Mouse (Mus musculus) lung, postnatal 25 days (tissue): ENCODE measurements around the gene Ccdc39.
A peak's percentile ranks its signal among the peaks of the same experiment; 100 is the strongest.

Source experiments
- DNase-seq: peaks from one replicate; pipeline ENCODE4 v3.0.0; 2022; ENCODE audit warnings: low spot score

Ccdc39 gene

DNA sequence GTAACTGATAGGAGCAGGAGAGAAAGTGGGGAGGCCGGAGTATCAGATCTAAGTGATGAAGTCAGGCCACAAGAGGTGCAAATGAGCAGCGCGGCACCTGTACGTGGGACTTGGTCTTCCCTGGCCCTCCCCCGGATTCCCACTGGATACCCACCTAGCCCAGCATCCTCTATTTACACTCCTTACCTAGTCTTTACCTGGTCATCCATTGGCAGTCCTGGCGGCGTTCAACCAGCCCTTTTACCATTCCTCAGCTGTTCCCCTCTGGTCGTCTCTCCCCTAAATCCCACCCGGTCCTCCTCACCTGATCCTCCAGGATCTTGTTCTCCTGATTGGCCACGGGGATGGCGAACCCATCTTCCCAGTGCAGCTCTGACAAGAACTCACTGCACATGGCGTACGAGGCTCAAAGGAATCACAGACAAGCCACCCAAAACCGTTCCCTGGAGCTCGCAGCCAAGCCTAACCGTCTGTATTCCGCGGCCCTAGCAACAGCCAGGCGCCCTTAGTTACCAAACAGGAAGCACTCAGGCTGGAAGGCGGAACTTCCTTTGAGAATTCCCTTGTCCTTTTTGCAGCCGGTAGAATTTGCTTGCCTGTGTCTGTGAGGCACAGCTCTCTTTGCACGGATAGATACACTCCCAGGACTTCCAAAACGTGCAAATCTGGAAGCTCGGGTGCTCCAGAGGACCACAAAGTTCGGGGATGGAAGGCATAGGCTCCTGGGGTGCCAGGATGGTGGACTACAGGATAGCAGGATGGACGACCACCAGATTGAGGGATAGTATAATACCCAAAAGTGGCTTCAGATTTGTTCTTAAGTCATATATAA lies at the start of gene Ccdc39:
Ccdc39 (minus strand) TSS at position 510 of the 832 bp plus-strand sequence.
- peak; percentile 65 for DNase-seq

DNA sequence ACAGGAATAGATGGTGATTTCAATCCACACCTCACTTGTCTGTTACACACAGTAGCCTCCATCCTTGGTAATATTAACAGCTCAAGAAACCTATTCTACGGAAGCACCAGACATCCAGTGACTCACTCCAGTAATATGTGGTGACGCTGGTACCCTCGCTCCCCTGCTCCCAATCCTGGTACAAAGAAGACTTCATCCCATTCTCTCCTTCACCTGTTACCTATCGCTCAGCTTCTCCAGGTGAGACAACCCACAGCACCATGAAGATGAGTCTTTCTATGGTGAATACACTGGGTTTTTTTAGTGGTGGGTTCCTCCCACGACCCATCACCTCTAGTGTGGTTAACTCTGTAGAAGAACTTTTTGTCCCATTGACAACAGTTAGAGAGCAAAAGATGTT lies 49.3 kb upstream of the Ccdc39 start:
- DNase-seq = no peak

DNA sequence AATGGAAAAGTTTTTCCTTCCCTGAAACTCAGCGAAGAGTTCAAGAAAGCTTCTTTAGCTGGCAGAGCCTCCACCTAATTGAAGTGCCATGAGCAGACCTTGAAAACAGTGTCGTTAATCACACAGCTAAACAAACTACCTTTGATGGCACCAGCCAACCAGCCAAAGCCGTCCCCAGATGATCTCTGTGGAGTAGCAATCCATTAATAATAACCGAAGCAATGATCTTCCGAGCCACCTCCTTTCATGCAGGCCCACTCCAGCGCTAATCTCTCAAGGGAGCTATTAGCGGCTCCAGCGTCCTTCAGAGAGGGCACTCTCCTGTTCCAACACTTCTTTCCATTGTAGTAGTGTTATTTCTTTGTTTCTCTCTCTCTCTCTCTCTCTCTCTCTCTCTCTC lies 43.3 kb upstream of the Ccdc39 start:
- DNase-seq = no peak

DNA sequence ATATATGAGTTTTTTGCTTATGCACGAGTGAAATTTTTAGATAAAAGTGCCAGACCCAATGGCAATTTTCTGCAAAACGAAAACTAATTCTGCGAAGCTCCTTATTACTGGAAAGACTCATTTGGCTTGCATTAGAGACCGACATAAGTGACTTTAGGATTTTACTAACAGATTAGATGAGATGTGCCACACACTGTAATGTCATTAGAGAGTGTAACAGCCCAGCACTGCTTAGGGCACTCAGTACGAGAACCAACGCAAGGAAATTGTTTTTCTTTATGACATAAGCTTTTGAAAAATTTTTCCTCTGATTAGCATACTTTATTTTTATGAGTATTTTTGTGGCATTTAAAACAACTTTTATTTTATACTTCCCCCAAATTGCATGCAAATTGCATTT lies 39.0 kb upstream of the Ccdc39 start:
- no peak for DNase-seq

DNA sequence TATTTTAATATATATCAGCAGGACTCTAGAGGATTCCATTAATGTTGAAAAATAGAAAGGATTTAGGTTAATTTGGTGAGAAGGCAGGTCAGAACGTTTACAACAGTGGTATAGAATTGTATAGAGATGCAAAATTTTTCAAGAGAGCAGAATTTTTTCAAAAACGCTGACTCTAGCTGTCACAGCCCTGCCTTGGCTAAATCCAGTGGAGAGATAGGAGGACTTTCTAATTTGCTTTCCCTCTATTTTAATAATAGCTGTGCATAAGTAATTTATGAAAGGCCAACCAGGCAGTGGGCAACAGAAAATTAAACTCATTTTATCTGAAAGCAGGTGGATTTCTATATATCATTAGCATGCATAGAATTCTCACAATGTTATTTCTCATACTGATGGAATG lies 38.6 kb upstream of the Ccdc39 start:
- no peak for DNase-seq

DNA sequence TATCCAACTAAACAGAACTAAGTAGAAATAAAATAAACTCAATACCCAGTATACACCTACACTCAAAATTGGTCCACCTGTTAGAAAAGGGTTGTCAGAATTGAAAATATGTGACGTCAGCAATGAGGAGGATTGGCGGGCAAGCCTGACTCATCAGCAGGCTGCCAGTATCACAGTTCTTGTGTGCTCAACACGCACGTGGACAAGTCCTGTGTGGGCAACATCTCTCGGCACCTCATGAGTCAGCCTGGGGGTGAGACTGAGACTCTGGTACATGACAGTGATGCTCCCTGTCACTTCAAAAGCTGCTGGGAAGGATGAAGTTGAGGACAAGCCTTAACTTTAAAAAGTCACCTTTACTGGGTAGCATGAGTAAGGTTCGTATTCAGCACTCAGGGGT lies 34.6 kb upstream of the Ccdc39 start:
- no peak for DNase-seq

DNA sequence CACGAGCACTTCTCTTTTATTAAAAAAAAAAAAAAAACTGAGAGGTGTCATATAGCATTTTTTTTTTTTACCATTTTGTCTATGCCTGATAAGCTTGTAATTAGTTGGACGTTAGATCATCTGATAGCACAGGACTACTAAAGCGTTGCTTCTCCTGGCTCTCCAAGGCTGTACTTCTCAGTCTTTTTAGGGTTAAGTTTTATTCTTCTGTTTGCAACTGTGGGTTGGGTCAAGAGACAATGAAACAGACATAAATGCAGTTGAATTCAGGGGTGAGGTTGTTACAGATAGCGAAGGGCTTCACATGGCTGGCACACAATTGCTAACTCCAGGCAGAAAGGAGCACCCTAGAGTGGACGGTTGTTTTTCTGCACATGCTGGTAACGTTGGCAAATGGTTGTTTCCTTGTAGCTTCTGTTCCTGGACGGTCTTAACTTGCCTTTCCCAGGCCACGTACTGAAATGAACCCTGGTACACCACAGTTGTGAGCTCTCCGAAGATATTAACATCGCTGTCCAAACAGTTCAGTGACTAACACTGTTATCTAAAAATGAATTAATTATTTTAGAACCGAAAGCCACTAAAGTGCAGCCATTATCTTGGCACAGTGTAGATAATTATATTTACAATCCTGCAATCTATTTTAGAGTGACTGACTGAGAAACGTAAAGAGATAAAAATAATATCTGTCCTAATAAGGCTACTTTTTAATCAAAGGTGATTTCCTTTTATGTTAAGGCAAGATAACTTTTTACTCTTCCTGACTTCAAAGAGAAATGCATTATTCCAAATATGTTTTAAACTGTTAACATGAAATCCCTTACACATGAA lies 30.6 kb upstream of the Ccdc39 start:
- no peak for DNase-seq

DNA sequence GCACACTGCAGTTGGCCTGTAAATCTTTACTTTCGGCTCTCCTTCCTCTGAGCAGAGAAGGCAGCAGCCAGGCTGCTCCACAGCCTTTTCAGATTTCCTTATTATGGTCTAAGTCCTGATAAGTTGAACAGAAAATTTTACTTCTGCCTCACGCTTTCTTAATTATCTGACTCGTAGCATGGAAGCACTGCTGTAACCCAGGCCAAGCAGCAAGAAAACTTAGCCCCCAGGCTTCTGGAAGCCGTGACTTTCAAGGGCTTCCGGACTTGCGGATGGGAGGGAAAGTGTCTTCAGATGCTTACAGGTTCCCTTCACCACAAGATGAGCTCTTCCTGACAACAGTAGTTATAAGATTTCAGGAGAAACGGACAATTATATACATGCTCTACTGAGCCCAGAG lies 29.7 kb upstream of the Ccdc39 start:
- DNase-seq = no peak

GRCm38 (mm10) chr3:33873366-33873765 lies 29.3 kb upstream of the Ccdc39 start:
- DNase-seq = no peak

DNA sequence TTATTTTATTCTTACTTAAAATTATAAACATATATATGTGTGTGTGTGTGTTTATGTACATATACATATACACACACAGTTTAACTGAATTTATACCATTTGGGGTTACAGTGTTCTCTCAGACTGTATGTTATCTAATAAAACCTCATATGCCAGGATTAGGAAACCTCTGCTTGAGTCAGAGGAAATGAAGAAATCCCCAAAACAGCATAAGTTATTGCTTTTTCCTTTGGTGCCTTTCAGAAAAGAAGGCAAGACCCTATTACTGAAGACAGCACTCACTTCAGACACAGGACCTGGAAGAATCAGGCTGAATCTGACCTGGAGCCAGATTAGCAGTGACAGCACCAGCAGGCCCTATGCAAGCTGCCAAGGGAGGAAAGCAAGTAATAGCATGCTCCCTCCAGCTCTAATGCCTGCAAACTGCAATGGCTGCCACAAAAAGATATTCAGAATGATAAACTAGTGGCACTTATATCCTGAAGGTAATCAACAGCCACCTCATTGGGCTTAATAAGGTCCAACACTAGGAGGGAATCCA lies 20.0 kb upstream of the Ccdc39 start:
- DNase-seq = no peak

DNA sequence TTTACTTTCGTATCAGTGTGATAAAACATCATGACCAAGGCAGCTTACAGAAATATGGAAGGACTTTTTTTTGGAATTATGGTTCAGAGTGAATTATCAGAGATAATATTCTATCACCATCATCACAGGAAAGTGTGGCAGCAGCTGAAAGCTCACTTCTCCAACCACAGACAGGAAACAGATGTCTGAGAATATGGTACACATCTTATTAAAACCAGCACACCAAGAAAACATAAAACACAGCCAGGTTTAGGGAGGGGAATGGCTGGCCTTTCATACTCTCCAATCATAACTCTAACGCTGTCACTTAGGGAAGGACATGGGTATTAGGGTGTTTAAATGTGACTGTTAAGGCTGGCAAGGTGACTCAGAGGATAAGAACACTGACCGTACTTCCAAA lies 14.8 kb upstream of the Ccdc39 start:
- DNase-seq = no peak

GRCm38 (mm10) chr3:33853062-33853461 lies 9.0 kb upstream of the Ccdc39 start:
- DNase-seq = no peak

- no peak for DNase-seq
Observed at GRCm38 (mm10) chr3:33850856-33851255, 6.7 kb upstream of the Ccdc39 start.

- DNase-seq = no peak
Observed at GRCm38 (mm10) chr3:33846639-33847038, 2.5 kb upstream of the Ccdc39 start.

GRCm38 (mm10) chr3:33838877-33839276 lies 5.2 kb downstream of the Ccdc39 start:
- DNase-seq = no peak

GRCm38 (mm10) chr3:33836576-33836975 lies 7.5 kb downstream of the Ccdc39 start:
- DNase-seq = no peak

GRCm38 (mm10) chr3:33832351-33832750 lies 11.8 kb downstream of the Ccdc39 start:
- DNase-seq = no peak

GRCm38 (mm10) chr3:33824135-33824946 lies 19.8 kb downstream of the Ccdc39 start:
- DNase-seq = peak; percentile 38

DNA sequence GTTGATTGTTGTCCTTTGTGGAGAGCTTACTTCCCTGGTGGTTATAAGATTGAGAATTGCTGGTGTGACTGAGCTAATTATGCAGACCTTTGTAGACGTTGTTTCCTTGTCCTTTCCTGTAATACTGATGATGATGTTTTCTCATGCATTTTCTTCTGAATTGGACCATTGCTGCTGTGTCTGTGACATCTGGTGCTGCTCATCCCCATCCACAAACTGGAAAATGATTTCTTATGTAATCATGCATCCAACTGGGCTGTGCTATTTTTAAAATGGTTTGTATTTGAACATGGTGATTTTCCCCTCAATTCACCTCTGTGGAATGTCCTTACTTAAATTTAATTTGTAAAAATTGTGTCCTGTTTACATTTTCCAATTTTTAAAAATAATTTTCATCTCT lies 37.0 kb downstream of the Ccdc39 start:
- no peak for DNase-seq

GRCm38 (mm10) chr3:33800513-33800820 lies 43.6 kb downstream of the Ccdc39 start:
- no peak for DNase-seq

- peak; percentile 98 for DNase-seq
Observed at GRCm38 (mm10) chr3:33799617-33800512, 44.2 kb downstream of the Ccdc39 start, which contains the start of gene Ttc14. Gene Ttc14 (plus strand): TSS chr3:33799832.
